Mouse (Mus musculus) testis, adult 2 months (tissue): ENCODE data around the gene Pcdh9.

Experiments used
- CTCF ChIP-seq: fragments of 200-500 bp; IDR thresholded peaks from 2 replicates; pipeline ENCODE4 v1.5.1; 2012; ENCODE audit warnings: low read depth, mild to moderate bottlenecking, inconsistent platforms, low read length, moderate library complexity; ENCODE audit not compliant: control insufficient read depth, insufficient read depth, insufficient replicate concordance
- POLR2A ChIP-seq: fragments of 200-500 bp; IDR thresholded peaks from 2 replicates; pipeline ENCODE4 v1.6.1; 2012; ENCODE audit warnings: low read depth, mild to moderate bottlenecking, inconsistent platforms, low read length, moderate library complexity; ENCODE audit not compliant: control insufficient read depth

- no peak for TF ChIP-seq POLR2A
- no peak for TF ChIP-seq CTCF
Measured at GRCm38 (mm10) chr14:93653986-93654757, 236.3 kb downstream of the Pcdh9 start.
